Mouse (Mus musculus): Measurements from ENCODE around the gene Slc10a7. TPM values are rescaled to one million over a fixed set of nuclear protein-coding genes. Genes with fewer than 3 reads are reported as not detected.

Gene Slc10a7
- total and polyA plus RNA-seq, 3 experiments: 6.6 to 23.2 (median 19.0) TPM

DNA sequence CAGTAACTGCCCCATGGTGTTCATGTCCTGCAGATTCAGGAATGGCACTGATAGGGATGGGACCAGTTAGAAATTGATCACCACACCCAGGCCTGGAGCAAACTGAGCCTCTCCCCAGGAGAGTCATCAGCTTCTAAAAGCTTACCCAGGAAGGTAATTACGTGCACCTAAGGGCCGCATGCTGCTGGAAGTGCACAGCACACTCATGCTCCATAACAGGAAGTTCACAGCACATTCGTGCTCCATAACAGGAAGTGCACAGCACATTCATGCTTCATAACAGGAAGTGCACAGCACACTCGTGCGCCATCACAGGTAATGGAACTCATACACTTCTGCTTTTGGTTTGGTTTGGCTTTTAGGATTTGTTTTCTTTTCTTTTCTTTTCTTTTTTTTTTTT is 114.8 kb downstream of the Slc10a7 start:
- DNase-seq: no peak

DNA sequence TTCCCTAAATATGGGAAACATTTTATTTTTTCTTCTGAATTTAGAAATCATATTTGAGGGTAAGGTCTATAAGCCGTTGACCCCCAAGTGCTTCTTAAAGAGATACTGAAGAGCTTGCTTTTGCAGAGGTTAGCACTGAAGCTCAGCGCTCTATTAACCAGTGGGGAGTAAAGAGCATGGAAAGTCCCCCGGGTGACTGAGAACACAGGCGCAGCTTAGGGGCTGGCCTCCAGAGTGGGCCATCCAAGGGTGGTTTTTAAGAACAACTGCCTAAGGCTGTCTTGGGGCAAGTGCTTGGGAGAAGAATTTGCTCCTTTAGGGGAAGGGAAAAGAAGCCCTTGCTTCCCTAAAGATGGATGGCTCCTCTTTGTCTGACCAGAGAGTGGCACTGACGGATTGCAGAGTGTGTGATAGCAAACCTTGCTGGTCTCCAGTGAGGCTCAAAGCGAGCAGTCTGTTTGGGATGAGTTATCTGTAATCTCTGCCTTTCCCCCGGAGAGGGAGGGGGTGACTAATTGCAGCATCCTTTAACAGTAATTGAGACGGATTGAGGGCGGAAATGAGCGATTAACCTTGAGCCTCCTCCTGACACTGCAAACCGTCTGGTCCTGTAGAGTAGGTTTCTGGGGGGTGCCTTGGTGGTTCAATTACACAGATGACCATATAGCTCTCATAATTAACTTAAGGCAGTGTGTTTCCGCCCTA is 115.7 kb downstream of the Slc10a7 start:
- DNase-seq: peak; percentile 10

- no peak for DNase-seq
Observed at GRCm38 (mm10) chr8:78626632-78627031, 117.5 kb downstream of the Slc10a7 start.

- DNase-seq: no peak
Observed at GRCm38 (mm10) chr8:78627793-78628192, 118.6 kb downstream of the Slc10a7 start.

GRCm38 (mm10) chr8:78630414-78631164 is 121.4 kb downstream of the Slc10a7 start:
- peak; percentile 9 for DNase-seq

DNA sequence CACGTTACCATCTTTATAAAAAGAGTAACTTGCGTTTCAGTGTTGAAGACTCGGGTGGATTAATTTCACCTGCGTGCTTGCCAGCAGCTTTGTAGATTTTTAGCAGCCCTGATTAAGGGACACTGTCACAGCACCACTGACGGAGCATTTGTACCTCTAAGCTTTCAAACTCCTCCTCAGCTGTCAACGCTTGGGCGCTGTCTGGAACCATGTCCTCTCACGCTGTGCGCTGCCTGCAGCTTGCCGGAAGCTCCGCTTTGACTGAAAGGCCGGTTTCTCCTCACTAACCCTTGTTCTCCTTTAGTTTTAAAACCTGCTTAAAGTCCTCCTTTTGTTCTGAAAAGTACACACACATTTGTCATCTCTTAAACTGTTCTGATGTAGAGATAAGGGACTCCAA is 123.9 kb downstream of the Slc10a7 start:
- DNase-seq: no peak

DNA sequence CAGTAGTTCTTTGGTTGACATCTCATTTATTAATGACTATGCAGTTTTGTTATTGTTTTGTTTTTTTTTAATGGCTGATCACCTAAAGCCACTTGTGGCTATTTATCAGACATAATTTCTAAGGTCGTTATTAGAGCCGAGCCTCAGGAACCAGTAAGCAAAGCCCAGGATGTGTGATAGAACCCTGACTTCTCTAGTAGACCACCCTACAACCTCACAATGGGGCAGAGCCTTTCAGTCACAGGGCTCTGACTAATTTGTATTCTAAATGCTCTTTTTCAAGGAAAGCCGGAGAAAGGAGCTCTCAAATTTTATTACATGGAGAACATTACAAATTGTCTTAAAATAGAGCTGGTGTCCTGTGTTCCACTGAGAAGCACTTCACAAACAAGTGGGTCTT is 124.9 kb downstream of the Slc10a7 start:
- DNase-seq: no peak

- no peak for DNase-seq
Observed at GRCm38 (mm10) chr8:78634523-78635240, 125.5 kb downstream of the Slc10a7 start.

GRCm38 (mm10) chr8:78635241-78635771 is 126.2 kb downstream of the Slc10a7 start:
- no peak for DNase-seq

- no peak for DNase-seq
Observed at GRCm38 (mm10) chr8:78641919-78642318, 132.8 kb downstream of the Slc10a7 start.

- DNase-seq: no peak
Observed at GRCm38 (mm10) chr8:78642376-78642775, 133.2 kb downstream of the Slc10a7 start.

DNA sequence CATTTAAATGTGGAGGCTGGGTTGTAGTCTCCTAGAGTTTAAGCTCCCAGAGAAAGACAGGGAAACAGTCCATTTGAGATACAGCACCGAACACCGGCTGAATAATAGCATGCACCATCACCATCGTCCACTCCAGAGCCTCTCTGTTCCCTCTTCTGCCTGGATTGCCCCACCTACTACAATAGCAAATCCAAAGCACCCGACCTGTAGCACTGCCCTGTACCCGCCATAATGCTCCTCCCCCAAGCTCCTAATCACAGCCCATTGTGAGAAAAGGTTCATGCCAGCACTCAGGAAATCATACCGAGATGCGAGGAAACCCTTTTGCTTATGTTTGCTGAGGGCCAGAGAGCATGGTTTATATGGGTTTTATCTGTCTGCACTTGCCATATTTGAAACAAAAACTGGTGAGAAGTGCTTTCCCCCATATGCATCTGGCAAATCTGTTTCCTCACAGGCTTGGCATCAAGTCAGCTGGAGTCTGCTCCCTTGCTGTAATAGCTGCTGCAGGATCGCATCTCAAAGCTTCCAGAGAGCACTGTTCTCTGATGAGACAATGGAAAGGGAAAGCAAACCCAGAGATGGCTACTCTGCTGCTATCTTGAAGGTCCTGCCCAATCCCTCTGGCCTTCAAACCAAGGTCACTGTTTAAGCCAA is 138.0 kb downstream of the Slc10a7 start:
- no peak for DNase-seq

- no peak for DNase-seq
Observed at GRCm38 (mm10) chr8:78647846-78648245, 138.7 kb downstream of the Slc10a7 start.

DNA sequence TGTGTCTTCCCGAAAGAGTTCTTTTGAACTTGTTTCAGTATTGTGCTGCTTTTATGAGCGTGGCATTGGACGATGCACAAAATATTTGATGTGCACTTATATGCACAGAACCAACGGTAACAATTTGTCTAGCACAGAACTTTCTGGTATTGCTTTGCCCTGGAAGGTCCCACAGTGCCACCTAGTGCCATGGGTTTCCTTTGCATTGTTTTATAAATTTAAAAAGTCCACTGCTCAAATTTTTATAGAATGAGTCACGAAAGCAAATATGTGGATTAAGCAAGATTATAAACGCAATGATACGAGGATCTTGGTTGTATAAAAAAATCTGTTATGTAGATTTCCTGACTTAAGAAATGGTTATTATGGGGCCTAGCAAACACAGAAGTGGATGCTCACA is 139.8 kb downstream of the Slc10a7 start:
- DNase-seq: peak; percentile 80

DNA sequence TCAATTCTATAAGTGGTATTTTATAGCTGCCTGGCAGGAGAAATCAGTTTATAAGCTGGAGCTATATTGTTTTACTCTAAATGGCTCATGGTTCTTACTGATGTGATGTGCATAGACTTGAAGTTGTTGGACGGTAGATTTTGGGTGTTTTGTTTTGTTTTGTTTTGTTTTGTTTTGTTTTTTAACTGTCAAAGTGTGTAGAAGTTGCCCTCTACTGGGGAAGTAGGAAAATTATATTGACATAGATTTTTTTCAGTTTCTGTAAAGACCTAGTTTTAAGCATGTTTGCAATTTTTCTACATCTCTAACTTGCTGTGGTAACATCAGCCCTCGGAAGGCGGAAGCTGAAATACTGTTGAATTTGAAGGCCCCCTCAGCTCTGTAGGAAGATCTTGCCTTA is 142.5 kb downstream of the Slc10a7 start:
- DNase-seq: no peak

GRCm38 (mm10) chr8:78655351-78656045 is 146.4 kb downstream of the Slc10a7 start:
- DNase-seq: no peak

- no peak for DNase-seq
Observed at GRCm38 (mm10) chr8:78656700-78657370, 147.7 kb downstream of the Slc10a7 start.

- no peak for DNase-seq
Observed at GRCm38 (mm10) chr8:78658172-78658571, 149.0 kb downstream of the Slc10a7 start.

DNA sequence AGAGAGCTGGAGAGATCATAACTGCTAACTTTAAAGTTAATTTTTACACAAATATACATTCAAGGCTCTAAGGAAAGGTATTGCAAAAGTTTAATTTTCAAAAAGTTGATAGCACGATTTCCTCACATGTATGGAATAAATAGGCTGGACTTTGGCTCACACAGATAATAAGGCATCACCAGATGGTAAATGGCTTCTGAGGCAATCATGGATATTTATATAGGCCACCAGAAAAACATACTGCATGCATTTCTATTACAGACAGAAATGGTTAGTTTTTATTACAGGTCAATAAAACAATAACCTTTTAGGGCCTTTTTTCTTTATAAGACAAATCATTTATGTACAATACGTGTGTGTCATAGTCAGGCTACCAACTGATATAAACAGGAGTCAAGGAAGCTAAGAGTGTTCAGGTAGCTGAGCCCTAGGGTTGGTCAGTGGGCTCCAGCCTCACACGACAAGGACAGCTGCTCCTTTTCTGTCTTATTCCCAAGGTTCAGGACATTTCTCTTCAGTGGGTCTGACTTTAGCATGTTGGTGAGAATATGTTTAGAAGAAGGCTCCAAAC is 150.6 kb downstream of the Slc10a7 start:
- DNase-seq: no peak

DNA sequence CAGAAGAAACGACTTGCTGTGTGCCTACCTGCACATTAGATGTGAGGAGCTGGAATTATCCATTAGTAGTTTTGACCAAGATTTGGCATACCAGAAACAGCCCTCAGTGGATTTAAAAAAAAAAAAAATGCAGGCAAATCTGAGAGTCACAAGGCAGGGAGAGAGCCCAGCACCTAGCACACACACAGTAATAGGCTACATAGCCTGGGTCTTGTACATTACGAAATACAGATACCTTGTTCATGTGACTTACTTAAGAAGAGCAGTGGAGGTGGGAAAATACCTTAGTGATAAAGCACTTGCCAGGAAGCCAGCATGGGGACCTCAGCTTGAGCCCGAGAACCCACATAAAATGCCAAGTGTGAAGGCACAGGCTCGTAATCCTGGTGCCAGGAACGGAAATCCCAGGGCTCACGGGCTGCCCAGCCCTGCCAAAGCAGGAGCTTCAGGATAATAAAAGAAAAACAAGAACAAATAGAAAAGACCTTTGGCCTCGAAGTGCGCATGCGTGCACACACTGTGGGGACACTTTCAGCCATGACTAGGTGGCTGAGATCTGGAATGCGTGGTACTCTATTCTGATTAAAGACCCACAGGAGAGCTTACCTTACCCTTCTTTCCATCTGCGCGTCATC is 155.3 kb downstream of the Slc10a7 start:
- no peak for DNase-seq

Measured in adrenal gland, adult 2 months (tissue).